Mouse (Mus musculus): ENCODE data around the gene Zc2hc1b.

DNA sequence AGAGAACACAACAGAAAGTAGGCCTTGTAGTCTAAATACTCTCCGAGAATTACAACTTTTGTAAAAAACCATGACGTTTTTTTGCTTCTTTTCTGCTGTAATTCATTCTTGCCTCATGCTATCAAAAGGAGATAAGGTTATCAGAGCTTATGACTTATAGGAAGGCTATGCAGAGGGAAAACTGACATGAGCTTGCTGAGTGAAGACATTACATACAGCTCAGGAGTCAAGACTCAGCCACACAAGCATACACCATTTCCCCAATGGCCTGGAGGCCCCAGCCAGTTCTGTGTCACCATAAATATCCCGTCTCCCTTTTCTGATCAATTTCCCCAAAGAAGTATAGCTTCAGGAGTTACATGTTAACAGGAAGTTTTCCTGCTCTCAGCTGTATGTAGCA lies 44.3 kb upstream of the Zc2hc1b start:
- no peak for TF ChIP-seq CTCF (IDR thresholded peaks at IDR 0.05; ENCODE audit: extremely low read depth, insufficient read depth, low read length)
- TF ChIP-seq POLR2A (IDR thresholded peaks at IDR 0.05; ENCODE audit: extremely low read depth, insufficient read depth, low read length): no peak
